Mouse (Mus musculus): ENCODE data around the gene Tnrc18.

Tnrc18 gene

DNA sequence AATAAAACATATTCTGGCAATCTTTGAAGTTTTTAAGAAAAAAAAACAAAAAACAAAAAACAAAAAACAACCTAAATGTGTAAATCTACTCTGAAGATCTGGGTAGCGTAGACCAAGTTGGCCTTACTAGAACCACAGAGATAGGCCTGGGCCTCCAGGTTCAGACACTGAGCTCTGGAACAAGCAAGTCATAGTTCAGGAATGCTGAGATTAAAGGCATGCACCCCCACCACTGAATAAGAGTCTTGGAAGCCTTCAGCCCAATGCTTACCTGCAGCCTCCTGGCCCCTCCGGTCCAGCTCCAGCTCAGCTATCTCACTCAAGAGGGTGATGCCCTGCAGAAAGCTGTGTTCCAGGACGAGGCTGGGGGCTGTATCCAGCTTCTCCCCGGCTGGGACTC is 46.4 kb downstream of the Tnrc18 start:
- DNase-seq = no peak

DNA sequence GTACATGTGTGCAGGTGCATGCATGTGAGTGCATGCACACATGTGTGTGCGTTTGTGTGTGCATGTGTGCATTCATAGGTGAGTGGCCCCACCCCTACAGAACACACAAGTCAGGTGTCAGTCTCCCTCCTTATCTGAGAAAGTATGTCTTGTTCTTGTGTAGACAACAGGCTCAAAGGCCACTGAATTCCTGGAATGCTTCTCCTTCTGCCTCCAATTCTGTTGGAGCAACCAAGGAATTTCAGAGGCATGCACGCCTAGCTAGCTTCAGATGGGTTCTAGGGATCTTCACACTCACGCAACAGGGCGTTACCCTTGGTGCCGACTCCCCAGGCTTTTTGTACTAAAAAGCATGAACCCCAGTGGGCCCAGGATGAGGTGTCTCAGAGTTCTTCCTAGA is 47.8 kb downstream of the Tnrc18 start:
- no peak for DNase-seq

DNA sequence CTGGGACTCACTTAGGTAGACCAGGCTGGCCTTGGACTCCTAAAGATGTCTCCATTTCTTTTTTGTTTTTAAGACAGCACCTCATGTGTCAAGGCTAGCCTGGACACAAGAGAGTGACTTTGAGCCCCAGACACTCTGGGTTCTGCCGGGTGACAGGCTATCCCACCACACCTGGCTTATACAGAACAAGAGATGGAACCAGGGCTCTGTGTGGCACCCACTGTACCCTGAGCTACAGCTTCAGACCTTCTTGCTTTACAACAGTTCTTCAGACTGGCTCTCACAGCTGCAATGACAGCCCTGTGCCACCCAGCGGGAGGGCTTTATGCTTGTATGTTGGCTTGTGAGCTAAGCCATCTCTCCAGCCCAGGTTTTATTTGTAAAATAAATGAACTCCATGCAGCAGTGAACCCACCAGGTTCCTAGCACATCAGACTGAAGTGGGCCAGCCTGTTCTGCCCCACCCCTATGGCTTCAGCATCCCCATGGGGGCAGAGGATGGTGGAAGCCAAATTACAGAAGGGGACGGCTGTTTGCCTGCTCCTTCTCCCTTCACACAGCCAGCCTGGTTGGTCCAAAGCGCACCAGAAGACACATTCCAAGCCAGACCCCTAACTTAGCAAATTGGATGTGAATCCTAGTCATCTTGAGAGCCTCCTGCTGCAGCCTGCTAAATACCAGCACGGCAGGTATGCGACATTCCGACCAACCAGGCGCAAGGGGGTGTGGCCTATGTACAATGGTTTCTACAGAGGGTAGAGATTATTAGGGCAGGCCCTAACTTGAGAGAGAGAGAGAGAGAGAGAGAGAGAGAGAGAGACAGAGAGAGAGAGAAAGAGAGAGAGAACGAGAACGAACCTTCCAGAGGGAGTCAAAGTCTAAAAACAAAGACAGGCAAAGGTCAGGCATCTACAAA is 48.9 kb downstream of the Tnrc18 start:
- DNase-seq = no peak

DNA sequence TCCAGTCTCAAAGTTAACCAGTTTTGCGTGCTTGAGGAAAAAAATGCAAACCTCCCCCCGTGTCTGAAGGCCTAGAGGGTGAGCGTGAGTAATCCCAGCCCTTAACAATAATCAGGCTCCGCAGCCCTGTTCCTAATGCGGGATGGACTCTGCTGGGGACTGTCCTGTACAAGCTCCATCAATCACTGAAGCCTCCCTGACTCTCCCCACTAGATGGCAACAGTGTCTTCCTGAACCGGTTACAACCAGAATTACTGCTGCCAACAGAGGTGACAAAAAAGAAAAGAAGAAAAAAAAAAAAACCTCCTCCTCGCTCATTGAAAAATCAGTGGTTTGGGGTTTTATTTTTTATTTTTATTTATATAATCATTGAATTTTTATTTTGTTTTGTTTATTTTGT is 49.5 kb downstream of the Tnrc18 start:
- DNase-seq = peak; percentile 63

DNA sequence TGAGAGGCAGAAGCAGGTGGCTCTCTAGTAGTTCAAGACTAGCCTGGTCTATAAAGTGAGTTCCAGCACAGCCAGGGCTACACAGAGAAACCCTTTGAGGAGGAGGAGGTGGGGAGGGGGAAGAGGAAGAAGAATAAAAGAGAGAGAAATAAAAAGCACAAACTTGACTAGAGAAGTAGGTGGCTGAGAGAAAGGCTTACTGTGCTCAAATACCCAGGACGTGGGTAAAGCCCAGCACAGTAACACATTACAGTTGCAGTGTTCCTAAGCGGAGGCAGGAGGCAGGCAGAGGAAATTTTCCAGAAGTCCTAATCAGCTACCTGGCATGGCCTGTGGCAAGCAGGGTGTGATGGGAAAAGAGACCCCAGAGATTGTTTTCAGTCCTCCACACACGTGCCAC is 50.8 kb downstream of the Tnrc18 start:
- no peak for DNase-seq

DNA sequence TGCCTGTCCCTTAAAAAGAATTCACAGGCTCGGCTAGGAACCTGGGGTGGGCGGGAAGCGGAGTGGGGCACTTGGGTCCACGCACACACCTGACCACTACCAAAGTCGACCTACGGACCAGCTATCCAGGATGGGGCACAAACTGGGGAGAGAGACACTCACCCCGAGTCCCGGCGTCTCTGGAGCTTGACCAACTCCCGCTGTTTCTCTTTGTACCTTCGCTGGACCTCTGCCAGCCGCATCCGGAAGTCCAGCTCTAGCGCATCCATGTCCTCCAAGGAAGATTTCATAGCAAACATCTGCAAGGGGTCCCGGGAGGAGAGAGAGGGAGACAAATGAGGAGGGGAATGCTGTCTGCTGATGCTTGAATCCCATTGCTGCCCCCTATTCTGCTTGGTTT is 52.6 kb downstream of the Tnrc18 start:
- no peak for DNase-seq

DNA sequence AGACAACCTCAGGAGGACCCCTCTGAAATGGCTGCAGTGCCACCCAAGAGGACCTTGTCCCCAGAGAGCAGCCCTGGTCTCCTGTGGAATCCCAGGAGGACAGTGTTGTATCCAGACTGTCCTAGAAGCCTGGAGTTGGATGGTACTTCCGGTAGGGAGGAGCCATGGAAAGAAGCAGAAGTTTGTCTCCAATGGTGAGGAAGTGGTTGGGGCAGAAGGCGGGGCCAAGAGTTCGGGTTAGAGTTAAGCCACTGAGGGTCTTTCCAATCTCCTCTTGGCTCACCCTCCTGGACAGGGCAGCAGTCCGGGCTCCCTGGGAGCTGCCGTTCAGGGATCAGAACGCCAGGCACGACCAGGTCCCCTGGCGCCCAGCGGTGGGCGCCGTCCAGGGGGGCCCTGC is 53.2 kb downstream of the Tnrc18 start:
- no peak for DNase-seq

DNA sequence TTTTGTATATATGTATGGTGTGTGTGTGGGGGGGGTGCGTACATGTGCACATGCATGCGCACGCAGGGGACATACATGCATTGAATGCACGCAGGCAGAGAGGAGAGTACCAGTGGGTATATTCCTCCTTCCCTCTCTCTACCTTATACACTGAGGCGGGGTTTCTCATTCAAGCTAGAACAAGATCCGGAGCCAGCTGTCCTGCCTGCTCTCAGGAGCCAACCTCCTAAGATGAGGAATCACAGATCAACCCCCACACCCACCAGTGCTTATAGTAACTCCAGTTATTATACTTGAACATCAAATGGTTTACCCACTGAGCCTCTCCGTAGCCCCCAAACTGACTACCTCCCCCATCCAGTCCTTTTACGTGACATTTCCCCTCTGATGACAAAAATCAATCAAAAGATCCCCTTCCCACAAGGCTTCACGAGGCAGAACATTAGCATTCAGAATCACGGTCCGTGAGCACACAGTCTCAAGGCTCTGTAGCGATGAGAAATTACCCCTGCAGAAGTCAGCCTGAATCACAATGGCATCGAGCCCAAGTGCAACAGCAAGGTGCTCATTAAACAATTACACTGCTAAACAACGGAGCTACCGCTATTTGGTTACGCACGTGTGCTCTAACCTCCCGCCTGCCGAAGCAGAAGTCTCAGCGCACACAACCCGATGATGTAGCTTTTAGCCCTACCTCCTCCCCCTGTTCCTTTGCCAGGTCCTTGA is 55.2 kb downstream of the Tnrc18 start:
- DNase-seq = no peak

DNA sequence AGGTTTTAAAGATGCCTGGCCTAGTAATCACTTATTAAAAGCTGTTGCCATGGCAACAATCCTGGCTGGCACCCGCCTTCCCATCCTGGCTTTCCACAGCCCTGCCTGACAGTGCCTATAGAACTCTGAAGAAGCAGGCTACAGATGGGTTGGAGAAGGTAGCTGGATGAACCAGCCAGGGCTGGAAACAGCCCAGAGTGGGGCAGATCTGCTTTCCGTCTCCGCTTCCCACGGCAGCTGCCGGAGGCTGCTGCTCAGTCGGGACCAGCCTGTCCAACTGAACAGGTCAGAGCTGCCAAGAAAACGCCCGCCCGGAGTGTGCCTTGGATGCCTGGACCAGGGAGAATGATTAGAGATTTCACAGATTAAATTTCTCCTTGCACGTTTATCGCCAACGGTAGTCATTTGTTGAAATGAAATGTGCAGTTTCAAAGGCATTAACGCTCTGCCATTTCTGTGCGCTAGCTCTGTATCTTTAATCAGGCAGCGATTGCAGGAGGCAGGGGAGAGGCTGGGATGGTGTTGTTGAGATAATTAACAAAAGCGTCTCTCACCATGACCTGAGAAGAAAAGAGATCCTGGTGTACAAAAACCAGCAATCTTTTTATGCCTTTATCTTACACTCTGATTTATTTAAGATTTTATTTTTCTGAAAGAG is 56.0 kb downstream of the Tnrc18 start:
- DNase-seq = peak; percentile 68

DNA sequence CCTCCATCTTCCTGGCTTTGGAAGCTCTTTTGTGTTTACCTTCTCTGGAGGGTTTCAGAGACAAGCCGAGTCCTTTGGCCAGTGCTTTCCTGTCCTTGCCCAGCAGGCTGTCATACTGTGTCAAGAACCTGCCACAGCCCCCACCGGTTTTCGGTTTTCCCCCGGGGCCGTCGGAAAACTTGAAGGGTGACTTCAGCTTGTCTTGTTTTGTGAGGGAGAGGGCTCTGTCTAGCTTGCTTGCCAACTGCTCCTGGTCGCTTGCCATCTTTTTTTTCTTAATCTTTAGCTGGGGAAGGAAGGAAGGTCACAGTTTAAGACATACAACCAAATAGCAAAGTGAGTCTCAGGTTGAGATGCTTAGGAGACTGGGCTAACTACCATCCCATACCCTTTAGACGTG is 57.7 kb downstream of the Tnrc18 start:
- DNase-seq = no peak

DNA sequence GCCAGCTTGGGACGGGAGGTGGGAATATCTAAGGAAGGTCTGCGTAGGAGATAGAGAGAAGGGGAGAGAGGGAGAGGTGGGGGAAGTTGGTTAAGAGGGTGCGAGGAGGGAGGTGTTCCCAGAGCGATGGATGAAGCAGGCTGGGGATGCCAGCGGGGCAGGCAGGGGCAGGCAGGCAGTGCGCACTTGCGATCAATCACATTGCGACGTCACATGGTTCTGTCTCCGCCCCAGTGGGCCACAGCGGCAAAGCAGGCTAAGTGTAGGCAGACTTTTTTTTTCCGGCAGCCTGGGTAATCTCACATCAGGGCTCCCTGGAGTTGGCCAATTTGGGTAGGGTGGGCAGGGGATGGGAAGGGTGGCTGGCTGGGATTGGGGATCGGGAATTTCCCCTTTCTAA is 65.2 kb downstream of the Tnrc18 start:
- no peak for DNase-seq

DNA sequence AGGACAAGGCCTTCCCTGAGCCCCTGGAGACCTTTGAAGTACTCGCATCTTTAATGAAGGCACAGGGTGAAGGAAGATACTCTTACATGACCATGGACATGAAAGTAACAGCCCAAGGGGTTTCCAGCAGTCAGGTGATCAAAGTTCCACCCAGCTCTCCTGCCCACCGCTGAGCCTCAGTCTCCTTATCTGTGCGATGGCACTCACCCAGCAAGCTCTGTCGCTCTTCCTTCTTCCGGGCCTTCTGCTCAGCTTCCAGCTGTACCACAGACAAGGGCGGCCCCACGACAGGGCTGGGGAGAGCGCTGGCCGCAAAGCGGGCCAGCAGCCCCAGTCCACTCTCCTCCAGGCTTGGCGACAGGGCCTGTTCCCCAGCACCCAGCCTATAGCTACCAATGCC is 67.3 kb downstream of the Tnrc18 start:
- DNase-seq = no peak

DNA sequence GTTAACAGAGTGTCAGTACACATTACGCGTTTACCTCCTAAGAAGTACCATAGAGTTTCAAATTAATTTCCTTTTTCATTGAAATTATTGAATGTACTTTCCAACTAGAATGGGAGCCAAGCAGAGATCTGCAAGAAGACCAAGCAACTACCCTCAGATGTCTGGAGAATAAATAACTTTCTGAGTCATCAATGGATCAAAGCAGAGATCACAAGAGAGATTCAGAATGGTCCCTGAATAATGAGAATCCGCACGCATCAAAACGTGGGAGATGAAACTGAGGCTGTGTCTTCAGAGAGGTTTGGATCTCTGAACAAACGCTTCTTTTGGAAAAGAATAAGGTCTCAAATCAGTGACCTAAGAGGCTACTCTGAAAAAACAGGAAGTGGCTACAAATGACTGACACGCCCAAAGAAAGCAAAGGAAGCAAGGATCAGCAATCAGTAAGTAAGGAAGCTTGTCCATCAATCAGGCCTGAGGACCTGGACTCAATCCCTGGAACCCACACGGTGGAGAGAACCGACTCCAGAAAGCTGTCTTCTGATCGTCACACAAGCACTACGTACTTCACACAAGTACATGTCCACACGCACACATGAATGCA is 70.3 kb downstream of the Tnrc18 start:
- DNase-seq = no peak

DNA sequence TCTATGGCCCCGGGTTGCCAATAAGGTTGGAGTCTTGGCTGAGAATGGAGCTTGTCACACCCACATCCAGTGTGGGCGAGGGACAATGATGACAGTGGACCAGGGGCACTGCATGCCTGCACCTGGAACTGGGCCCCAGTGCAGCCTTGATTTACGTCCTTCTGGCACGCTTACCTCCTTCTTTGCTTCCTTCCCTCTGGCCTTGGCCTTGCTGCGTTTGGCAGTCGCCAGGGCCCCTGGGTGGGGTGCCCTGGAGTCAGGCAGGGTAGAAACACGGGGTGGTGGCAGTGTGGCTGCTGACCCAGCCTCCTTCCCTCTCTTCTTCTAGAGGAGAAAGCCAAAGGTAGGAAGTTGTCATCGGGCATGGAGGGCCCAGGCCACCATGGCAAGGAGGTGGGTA is 77.5 kb downstream of the Tnrc18 start:
- DNase-seq = no peak

DNA sequence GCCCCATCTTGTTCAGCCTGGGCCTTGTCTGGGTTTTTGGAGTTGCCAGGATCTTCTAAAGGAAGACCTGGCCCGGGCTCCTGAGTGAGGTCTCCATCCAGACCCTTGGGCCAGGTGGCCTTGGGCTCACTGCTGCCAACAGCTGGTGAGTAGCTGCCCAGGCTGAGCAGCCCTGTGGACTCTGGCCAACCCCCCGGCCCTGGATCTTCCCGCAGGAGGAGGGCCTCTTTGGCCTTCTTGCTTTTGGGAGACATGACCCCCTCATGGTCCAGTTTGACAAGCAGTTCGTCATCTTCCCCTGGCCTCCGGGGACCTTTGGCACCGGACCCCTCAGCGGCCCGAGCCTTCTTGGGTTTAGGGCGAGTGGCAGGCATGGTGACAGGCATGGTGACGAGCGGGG is 85.5 kb downstream of the Tnrc18 start:
- DNase-seq = no peak

DNA sequence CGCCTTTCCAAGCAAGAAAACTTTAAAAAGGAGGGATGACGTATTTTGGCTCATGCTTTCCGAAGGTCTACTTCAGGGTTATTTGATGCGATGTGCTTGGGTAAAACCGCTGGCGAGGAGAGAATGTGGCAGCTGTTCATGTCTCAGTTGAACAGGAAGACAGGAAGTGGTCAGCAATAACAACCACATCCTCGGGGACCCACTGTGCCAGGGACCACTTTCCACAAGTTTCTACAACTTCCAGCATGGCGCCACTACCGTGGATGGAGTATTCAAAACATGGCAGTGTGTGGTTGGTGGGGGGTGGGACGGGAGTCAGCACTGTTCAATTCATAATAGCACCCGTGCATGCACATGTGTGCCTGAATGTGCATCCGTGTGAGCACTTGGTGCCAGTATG is 87.2 kb downstream of the Tnrc18 start:
- DNase-seq = no peak

DNA sequence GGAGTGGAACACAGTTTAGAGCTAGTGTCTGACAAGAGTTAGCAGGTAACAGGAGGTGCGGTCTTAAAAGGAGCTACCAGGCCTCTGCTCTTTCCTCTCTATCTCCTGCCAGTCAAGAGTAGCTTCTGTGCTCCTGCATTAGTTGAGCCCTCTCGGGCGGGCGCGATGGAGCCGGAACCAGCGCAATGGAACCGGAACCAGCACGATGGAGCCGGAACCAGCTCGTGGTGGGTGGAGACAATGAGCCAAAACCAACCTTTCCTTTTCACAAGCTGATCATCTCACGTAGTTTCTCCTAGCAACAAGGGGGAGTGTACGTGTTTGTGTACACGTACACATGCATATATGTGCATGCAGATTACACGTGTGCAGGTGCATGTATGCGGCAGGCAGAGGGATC is 89.2 kb downstream of the Tnrc18 start:
- DNase-seq = no peak

DNA sequence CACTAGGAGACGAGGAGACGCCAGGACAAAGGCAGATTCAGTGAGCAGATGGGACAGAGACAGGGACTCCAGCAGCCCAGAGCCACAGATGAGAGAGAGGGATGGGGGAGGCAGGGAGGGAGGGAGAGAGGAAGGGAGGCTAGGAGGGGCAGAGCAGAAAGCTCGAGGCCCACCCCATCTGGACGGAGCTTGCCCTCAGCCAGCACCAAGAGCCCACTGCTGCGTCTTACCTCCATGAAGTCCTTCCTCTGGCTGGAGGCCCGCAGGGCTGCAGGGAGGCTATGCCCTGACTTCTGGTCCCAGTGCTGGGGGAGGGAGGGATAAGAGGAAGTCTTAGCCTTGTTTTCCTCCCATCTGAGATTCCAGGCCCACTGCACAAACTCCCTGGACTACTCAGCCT is 90.7 kb downstream of the Tnrc18 start:
- DNase-seq = no peak

DNA sequence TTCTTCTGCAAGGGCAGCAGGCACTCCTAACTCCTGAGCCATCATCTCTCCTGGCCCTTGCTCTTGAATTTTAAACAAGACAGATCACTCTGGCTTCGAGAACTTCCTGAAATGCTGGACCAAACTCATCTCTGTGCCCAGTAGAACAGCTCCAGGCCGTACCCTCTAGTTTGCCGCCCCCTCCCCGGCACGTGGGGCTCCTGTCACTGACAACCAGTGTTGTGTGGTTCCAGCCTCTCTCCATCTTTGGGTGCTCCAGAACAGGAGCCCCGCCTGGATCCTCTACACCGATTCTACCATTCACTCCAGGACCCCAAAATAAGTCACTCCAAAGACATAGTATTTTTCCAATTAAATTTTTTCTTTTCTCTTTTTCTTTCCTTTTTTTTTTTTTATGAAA is 93.2 kb downstream of the Tnrc18 start:
- no peak for DNase-seq

DNA sequence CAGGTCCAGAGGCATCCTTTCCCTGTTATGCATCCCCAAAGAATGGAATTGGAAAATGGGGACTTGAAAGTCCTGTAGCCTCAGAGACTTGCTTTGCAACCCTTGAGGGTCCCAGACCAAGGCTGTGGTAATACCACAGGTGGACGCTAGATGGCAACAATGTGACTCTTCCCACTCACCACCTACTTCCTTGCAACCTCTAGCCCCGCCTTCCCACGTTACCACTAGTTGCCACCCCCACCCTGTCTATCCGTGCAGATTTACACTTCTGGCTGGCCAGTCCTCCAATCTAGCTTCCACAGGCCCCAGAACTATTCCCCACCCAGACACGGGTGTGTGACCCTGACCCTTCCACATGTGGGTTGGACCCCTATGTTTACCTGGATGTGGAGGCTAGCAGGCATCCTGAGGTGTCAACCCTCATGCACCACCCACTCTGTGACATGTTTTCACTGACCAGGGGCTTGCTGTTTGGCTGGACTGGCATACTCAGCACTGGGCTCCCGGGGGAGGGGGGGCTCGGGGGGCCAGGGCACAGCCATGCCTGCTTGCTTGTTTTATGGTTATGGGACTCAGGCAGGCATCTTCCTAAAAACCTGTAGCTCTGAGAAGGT is 93.8 kb downstream of the Tnrc18 start:
- DNase-seq = peak; percentile 67

DNA sequence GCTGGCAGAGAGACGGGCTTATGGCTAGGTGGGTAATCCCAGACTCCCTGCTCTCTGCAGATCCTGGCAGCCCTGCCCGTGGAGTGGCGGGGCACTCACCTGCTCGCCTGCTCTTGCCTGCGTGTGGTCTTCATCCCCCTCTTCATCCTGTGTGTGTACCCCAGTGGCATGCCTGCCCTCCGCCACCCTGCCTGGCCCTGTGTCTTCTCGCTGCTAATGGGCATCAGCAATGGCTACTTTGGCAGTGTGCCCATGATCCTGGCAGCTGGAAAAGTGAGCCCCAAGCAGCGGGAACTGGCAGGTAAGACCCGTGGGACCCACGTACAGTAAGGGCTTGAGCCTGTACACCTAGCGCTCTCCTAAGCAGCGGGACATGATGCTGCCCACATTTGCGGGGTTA is 97.6 kb downstream of the Tnrc18 start:
- DNase-seq = no peak

DNA sequence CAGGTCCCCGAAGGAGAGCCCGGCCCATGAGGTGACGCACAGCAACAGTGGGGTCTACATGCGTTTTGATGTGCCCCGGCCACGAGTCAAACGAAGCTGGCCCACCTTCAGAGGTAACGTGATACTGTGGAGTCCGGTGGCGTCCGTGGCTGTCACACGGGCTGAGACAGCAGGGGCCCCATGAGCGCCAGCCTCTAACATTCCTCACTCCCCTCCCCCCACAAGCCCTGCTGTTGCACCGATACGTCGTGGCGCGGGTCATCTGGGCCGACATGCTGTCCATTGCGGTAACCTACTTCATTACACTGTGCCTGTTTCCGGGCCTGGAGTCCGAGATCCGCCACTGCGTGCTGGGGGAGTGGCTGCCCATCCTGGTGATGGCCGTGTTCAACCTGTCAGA is 99.0 kb downstream of the Tnrc18 start:
- no peak for DNase-seq

DNA sequence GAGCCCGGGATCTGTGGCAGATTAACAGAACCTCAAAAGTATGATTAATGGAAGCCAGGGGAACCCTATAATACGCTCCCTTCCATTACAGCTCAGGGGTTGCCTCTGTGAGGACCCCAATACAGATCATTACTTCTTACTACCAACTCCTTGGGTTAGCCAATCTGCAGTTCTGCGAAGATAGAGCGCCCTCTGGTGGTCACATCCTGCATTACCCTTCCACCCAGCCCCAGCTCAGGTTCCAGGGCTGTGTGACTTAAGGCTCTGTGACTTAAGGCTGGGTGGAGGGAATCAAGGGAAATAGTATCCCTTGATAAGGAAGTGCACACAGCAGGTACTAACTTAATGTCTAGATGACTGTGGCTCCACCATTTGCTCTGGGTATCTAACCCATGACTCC is 99.4 kb downstream of the Tnrc18 start:
- peak; percentile 90 for DNase-seq

All from right cerebral cortex, postnatal 14 days (tissue).